Mouse (Mus musculus) G1E (cell line): ENCODE measurements around the gene Crb2.

Source experiments
- CTCF ChIP-seq: IDR thresholded peaks from 2 replicates; pipeline ENCODE4 v1.5.1; 2012; ENCODE audit warnings: low read depth, low read length, inconsistent platforms, mixed read lengths
- GATA1 ChIP-seq: IDR thresholded peaks from 2 replicates; pipeline ENCODE4 v1.6.1; 2012; ENCODE audit warnings: borderline replicate concordance, low read length, inconsistent platforms, mixed read lengths
- TAL1 ChIP-seq: conservative IDR thresholded peaks from 2 replicates; pipeline ENCODE4 v1.6.1; 2012; ENCODE audit warnings: low read depth, low read length, inconsistent platforms, mixed read lengths

GRCm38 (mm10) chr2:37823826-37824225, 47.8 kb downstream of the Crb2 start:
- TF ChIP-seq CTCF (no peak), GATA1 (no peak), TAL1 (no peak)
